Mouse (Mus musculus): ENCODE measurements at regions not wholly inside any gene's neighbourhood (a gene's known extent, or its start where the extent isn't known, plus 50 kb on each side); places are given as distances from the start of the nearest gene placed in this dataset.
"Not testable (repeated sequence)": the region's sequence is repeated elsewhere in the genome, so short reads cannot be mapped to it uniquely, and the experiment has no call there.

- no peak for DNase-seq
Measured at GRCm38 (mm10) chr14:13055198-13055597, 229.4 kb upstream of the Synpr start.

- not testable (repeated sequence) for DNase-seq
Measured at GRCm38 (mm10) chr14:13042536-13042935, 219.7 kb upstream of the Cadps start.

- DNase-seq, result no peak
Measured at GRCm38 (mm10) chr14:13041741-13042140, 218.9 kb upstream of the Cadps start.

GRCm38 (mm10) chr14:13040176-13040575 is 217.3 kb upstream of the Cadps start:
- no peak for DNase-seq

- DNase-seq, result no peak
Measured at GRCm38 (mm10) chr14:13037426-13037825, 214.5 kb upstream of the Cadps start.

- DNase-seq, result no peak
Measured at GRCm38 (mm10) chr14:13029794-13030193, 206.9 kb upstream of the Cadps start.

- DNase-seq, result no peak
Measured at GRCm38 (mm10) chr14:13022744-13023143, 199.9 kb upstream of the Cadps start.

GRCm38 (mm10) chr14:13011099-13011498 is 188.2 kb upstream of the Cadps start:
- DNase-seq, result no peak

GRCm38 (mm10) chr14:13000997-13001699 is 178.3 kb upstream of the Cadps start:
- peak; percentile 14 for DNase-seq

- no peak for DNase-seq
Measured at GRCm38 (mm10) chr14:12979416-12979815, 156.5 kb upstream of the Cadps start.

GRCm38 (mm10) chr14:12966441-12966840 is 143.6 kb upstream of the Cadps start:
- DNase-seq, result no peak

- DNase-seq, result not testable (repeated sequence)
Measured at GRCm38 (mm10) chr14:12957896-12958295, 135.0 kb upstream of the Cadps start.

- no peak for DNase-seq
Measured at GRCm38 (mm10) chr14:12950922-12951321, 128.0 kb upstream of the Cadps start.

GRCm38 (mm10) chr14:12938638-12939293 is 115.9 kb upstream of the Cadps start:
- no peak for DNase-seq

GRCm38 (mm10) chr14:12936343-12936742 is 113.5 kb upstream of the Cadps start:
- DNase-seq, result no peak

- DNase-seq, result no peak
Measured at GRCm38 (mm10) chr14:12931668-12932384, 108.9 kb upstream of the Cadps start.

- DNase-seq, result no peak
Measured at GRCm38 (mm10) chr14:12923617-12924016, 100.7 kb upstream of the Cadps start.

GRCm38 (mm10) chr14:12915431-12915830 is 92.6 kb upstream of the Cadps start:
- no peak for DNase-seq

GRCm38 (mm10) chr14:12913956-12914355 is 91.1 kb upstream of the Cadps start:
- no peak for DNase-seq

- no peak for DNase-seq
Measured at GRCm38 (mm10) chr14:12913421-12913820, 90.5 kb upstream of the Cadps start.

GRCm38 (mm10) chr14:12877337-12877662 is 54.4 kb upstream of the Cadps start:
- DNase-seq, result no peak

GRCm38 (mm10) chr14:12876417-12877336 is 53.8 kb upstream of the Cadps start:
- no peak for DNase-seq
